Mouse (Mus musculus) kidney, adult 8-10 months (tissue): ENCODE results near the gene Cela2a.
"Not testable (repeated sequence)": the region's sequence is repeated elsewhere in the genome, so short reads cannot be mapped to it uniquely, and the experiment has no call there.

ENCODE experiments used
- DNase-seq, 2 experiments: peaks; one replicate each; pipeline ENCODE4 v3.0.0; 2022

Gene Cela2a

DNA sequence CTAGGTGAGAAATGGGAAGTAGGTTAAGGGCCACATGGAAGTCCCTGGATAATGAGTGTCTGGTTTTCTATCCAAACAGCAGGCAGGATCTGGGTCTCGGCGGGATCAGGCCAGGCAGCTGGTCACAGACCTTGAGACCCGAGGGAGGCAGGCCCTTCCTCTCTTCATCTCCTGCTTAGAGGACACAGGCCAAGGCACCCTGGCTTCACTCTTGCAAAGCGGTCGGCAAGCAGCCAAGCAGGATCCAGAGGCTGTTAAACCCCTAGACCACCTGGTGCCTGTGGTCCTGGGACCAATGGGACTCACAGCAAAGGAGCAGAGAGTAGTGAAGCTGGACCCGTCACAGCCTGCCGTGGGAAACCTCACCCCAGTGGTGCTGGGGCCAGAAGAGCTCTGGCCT, 29.6 kb downstream of the Cela2a start:
- DNase-seq, result no peak

DNA sequence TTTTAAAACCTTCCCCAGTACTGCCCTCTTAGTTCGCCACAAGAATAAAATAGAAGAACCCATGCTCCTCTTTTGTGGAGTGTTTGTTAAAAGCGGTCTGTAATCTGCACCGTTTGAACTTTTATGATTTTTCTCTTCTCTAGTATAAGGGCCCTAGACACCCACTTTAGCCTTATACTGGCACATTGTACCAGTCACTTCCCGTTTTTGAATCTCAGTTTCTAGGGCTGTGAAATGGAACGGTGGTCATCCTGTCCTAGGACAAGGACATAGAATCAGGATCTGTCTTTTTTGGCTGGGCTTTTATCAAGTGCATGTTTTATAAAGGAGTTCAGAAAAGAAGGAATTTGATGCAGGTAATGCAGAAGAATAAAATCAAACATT, 31.8 kb downstream of the Cela2a start:
- no peak for DNase-seq

- DNase-seq, result peak; percentile 98 to 99
Observed at GRCm38 (mm10) chr4:141793282-141794151, 32.4 kb downstream of the Cela2a start, which contains the start of gene Casp9. Gene Casp9, plus strand, starts transcription at chr4:141793612.

DNA sequence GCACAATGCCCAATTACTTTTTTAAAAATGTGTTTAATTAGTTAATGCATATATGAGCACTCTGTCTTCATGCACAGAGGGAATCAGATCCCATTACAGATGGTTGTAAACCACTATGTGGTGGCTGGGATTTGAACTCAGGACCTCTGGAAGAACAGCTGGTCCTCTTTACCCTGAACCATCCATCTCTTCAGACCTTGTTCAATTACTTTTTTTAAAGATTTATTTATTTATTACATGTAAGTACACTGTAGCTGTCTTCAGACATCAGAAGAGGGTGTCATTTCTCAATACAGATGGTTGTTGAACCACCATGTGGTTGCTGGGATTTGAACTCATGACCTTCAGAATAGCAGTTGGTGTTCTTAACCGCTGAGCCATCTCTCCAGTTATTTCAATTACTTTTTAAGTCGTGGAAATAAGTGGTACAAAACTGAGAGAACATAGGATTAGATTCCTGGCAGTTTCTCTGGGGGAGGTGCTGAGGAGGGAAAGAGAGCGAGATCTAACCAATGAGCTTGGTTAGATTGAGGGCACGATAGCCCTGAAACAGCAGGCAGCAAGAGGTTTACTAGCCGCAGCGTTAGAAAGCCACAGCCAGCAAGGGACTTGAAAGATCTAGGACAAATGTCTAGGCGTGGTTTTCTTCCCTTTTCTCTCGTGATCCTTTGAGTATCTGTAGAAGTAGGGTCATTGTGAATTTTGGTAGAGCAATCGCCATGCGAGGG, 33.2 kb downstream of the Cela2a start:
- peak in 1 of 2 experiments; percentile 13 for DNase-seq

DNA sequence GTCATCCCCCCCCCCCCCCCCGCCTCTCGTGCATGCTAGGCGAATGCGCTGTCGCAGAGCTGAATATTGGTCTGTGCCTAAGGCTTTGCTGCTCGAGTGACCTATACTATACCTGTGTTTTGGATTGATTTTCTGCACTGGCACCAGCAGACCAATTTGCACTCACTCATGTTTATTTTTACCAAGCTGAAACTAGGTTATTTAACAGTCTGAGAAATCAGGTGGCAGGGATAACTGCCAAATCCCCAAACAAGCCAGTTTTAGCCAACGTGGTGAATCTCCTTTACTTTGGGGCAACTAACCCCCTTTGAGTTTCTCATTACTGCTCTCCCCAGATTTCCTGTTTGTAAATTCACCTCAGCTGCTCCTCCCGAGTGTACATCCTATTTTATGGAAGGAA, 34.0 kb downstream of the Cela2a start:
- peak in 1 of 2 experiments; percentile 14 for DNase-seq

GRCm38 (mm10) chr4:141791486-141791885, 34.5 kb downstream of the Cela2a start:
- DNase-seq, result no peak

DNA sequence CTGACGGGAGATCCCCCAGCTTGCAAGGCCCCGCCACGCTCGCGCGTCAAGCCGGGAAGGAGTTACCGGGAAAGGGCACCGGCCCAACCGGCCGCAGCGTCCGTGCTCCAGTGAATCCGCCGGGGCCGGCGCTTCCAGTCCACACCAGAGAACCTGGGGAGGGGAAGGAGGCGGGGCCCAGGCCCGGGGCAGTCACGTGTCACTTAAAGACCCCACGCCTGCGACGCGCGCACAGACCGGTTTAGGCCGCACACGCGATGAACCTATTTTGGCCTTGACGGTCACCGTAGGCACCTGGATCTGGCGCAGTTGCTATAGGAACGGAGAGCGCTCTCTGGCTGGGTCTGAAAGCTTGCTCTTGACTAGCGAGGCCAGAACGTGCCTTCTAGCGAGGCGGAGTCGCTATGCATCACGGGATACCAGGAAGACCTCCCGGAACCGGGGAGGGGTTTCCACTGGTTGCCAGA, 35.4 kb downstream of the Cela2a start, which contains the start of gene Dnajc16:
Gene Dnajc16, minus strand, starts transcription at position 408 of the 467 bp plus-strand sequence.
- peak; percentile 97 to 98 for DNase-seq

GRCm38 (mm10) chr4:141789564-141790218, 36.3 kb downstream of the Cela2a start:
- no peak for DNase-seq

GRCm38 (mm10) chr4:141787462-141787861, 38.5 kb downstream of the Cela2a start:
- no peak for DNase-seq

GRCm38 (mm10) chr4:141787046-141787445, 38.9 kb downstream of the Cela2a start:
- peak; percentile 79 to 81 for DNase-seq

- no peak for DNase-seq
Observed at GRCm38 (mm10) chr4:141786141-141786540, 39.8 kb downstream of the Cela2a start.

DNA sequence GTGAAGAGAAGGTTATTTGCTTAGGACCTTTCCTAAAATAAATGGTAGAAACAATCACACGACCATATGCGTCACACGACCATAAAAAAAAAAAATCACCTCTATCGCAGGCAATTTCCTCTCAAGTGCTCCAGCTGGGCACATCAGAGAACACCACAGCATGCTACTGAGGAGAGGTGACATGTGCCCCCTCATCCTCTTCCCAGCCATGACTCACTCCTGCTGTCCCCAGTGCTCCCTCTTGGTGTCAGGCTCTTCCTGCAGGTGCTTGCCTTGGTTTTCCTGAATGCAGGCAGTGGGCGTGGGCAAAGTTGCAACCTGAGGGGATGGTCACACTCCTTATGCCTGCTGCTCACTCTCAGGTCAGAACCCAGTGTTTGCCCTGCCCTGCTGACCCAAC, 41.1 kb downstream of the Cela2a start:
- DNase-seq, result no peak

GRCm38 (mm10) chr4:141781201-141781985, 44.6 kb downstream of the Cela2a start:
- DNase-seq, result no peak

DNA sequence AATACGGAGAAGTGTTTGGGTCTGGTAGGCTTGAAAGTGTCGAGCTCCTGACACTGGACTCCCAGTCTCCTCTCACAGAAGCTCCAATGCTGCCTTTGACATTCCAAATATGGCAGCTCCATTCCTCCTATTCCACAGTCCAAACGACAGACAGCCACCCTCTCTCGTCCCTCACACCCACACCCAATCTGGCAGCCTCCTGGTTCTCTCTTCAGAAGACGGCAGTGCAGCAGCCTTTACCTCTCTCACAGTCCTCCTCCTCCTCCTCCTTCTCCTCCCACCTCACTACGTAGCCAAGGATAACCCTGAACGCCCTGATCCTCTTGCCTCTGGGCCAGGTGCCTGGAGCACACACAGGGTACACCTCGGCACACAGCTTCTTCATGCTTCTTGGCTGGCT, 46.1 kb downstream of the Cela2a start:
- DNase-seq, result no peak

GRCm38 (mm10) chr4:141773019-141773418, 52.9 kb downstream of the Cela2a start:
- DNase-seq, result not testable (repeated sequence)

DNA sequence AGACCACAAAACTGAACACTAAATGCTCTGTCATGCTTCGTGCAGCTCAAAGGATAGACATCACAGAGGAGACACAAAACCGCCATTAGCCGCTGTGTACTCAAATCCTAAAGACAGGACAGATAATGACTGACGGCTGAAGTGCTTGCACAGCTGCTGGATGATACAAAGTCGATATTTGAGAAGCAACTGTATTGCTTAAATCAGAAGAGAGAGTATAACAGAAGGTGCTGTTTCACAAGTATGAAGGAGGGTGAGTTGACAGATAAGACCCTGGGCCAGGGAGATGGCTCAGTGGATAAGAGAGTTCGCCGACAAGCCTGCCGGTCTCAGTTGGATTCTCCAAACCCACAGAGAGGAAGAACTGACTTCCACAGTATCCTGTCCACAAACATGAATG, 54.1 kb downstream of the Cela2a start:
- DNase-seq, result no peak

DNA sequence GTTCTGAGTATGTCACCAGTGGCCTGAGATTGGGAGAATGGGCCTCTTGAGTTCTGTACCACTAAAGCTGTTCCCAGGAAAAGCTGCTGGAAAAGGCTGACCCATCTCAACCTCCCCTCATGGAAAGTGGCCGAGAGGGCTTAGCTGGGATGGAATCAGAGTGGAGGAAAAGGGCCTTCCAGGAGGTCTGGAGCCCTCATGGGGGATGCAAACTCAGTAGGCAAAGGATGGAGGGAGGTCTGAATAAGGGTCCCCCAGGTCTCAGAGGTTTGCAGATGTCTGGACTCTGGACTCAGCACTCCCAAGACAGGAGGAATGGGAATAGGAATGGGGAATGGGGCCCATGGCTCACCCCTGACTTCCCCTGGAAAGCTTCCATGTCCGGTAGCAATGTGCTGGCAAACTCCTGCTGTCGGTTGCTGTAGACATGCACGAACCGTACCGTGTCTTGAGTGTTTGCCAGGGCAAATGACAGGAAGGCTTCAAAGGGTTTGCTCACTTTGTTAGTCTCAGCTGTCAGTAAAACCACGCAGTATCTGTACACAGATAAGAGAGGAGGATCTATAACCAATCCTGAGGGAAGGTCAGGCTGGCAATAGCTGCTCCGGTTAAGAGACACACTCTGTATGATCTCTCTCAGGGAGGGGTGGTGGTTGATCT, 56.3 kb downstream of the Cela2a start:
- DNase-seq, result no peak

DNA sequence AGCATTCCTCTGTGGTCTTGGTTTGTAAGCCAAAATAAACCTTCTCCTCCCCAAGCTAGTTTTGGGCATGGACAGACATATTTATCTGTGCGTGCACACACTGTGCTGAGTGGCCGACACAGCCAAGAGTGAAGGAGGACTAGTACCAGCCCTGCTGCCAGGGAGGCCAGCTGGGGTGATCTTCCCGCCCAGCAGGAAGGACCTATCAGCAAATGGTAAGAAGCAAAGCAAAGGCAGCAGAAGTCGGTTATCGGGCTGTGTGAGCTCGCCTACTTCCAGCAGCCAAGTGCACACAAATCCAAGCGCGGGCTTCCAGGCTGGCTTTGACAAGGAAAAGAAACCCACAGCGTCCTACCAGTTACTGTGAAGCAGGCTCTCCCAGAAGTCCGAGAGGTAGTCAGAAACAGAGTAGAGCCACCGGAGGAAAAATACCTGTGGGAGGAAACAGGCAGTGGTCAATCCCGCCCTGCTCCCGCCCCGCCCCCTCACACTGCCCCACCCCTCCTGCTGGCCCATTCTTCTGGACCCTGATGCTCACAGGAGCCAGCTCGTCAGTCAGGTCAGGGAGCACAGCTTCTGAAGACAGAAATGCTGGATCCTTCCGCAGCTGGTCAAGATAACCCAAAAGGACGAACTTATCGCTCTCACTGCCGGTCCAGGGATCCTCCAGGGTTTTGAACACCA, 58.5 kb downstream of the Cela2a start:
- DNase-seq, result no peak

GRCm38 (mm10) chr4:141766668-141767352, 59.1 kb downstream of the Cela2a start:
- DNase-seq, result peak in 1 of 2 experiments; percentile 33

- DNase-seq, result no peak
Observed at GRCm38 (mm10) chr4:141766316-141766667, 59.7 kb downstream of the Cela2a start.

DNA sequence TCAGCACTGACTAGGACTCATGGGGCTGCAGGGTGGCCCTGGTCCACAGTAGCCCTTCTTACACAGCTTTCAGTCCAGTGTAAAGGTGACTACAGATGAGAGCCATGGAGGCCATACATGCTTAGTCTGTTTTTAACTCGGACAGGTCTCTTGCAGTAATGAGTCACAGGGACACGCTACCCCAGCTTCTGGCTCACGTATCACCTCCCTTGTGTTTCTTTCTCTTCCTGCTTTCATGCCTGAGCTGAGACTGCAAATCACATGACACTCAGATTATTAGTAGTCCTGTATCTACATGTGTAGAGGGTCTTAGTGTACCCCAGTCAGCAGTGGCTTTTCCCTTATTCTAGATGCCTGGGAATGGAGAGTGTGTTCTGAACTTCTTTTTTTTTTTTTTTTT, 61.0 kb downstream of the Cela2a start:
- DNase-seq, result no peak
